Mouse (Mus musculus) heart, postnatal 36 days (tissue): ENCODE measurements at regions not wholly inside any gene's neighbourhood (a gene's known extent, or its start where the extent isn't known, plus 50 kb on each side); places are given as distances from the start of the nearest gene placed in this dataset.

Experiments
- DNase-seq, 2 experiments: peaks; one replicate each; pipeline ENCODE4 v3.0.0; 2021 to 2022
- intact Hi-C: fragments of 180-260 bp; cut with DNase I; formaldehyde crosslinking; loops from one replicate; pipeline ENCODE4 v1.15.1; 2025

- DNase-seq: no peak
- intact Hi-C loops: no loop called here
These were observed 72.9 kb downstream of the Manea start for GRCm38 (mm10) chr4:26273754-26274153.

GRCm38 (mm10) chr4:26259230-26260029 lies 87.3 kb downstream of the Manea start:
- intact Hi-C loops: no loop called here
- no peak for DNase-seq

- intact Hi-C loops: no loop called here
- no peak for DNase-seq
These were observed 90.8 kb downstream of the Manea start for GRCm38 (mm10) chr4:26255889-26256288.

- DNase-seq: peak; percentile 27 to 63
- intact Hi-C loops: loop anchor here (1.0 to 5.0 kb wide), 2 partner anchors 246 to 294 kb away; no protein-coding TSS in a partner anchor
These were observed 98.5 kb downstream of the Manea start for GRCm38 (mm10) chr4:26247925-26248856.

DNA sequence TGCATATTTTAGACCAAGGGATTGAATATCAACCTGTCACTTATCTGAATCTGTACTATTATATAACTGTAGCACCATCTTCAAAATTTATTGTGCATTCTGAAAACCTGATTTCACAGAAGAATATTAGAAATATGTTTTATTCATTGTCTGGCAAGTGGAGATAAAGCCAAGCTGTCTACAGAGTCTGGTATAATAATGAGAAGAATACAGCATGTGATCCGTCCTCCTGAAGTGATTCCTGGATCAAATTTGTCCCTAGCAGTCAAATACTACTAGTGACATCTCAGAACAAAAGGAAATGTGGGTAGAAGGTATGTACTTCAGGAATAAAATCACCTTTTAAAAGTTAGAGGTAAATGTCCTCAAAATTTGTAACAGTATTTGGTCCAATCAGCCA lies 123.4 kb downstream of the Manea start:
- no peak for DNase-seq
- intact Hi-C loops: no loop called here
